ENCODE assay signal across 8 mouse cellular contexts in genomic region chr5:137631171-137631570, GRCm38 (mm10). TPM values are rescaled to one million over a fixed set of nuclear protein-coding genes. Genes with fewer than 3 reads are reported as not detected.
A peak's percentile ranks its signal among the peaks of the same experiment; 100 is the strongest.
DNase-seq lines count a peak whose midpoint lies in the region; ATAC-seq and TF ChIP-seq lines count a peak whose summit lies in the region.

No protein-coding gene starts in this region.

- WGBS in embryonic facial prominence, embryonic 15.5 days: 58% methylated on average over 9 of the region's 9 CpGs
- 65% methylated on average over 9 of the region's 9 CpGs for WGBS in hindbrain, embryonic 15.5 days
- 19% methylated on average over 9 of the region's 9 CpGs for WGBS in liver, embryonic 15.5 days (ENCODE audit: insufficient replicate concordance)
- whole genome bisulfite sequencing in cerebellum, adult 2 months: 46% methylated on average over 9 of the region's 9 CpGs

- peak overlapping the region; percentile 99 for H3K4me3 ChIP-seq in embryonic facial prominence, embryonic 15.5 days (replicated peaks)
- 0 out of 2 replicates have a peak overlapping the region, but pooled peaks have one; percentile 2 for H3K4me3 ChIP-seq in hindbrain, embryonic 15.5 days
- peak overlapping the region; percentile 96 for H3K4me3 ChIP-seq in liver, embryonic 15.5 days (replicated peaks)
- no peak overlapping the region for H3K4me3 ChIP-seq in cerebellum, adult 2 months (replicated peaks; ENCODE audit: insufficient read depth, low read depth, low read length)

- no peaks in the 10 kb centered on the region for H3K27me3 ChIP-seq in embryonic facial prominence, embryonic 15.5 days
- H3K27me3 ChIP-seq in hindbrain, embryonic 15.5 days: no peaks in the 10 kb centered on the region
- no peaks in the 10 kb centered on the region for H3K27me3 ChIP-seq in liver, embryonic 15.5 days
- no peaks in the 10 kb centered on the region for H3K27me3 ChIP-seq in cerebellum, adult 2 months (ENCODE audit: control insufficient read depth, insufficient read depth, low read length)

- 0 out of 2 replicates have a peak overlapping the region, but pooled peaks have one; percentile 2 for H3K9ac ChIP-seq in embryonic facial prominence, embryonic 15.5 days
- 0 out of 2 replicates have a peak overlapping the region, but pooled peaks have one; percentile 10 for H3K9ac ChIP-seq in hindbrain, embryonic 15.5 days
- peak overlapping the region; percentile 87; the same call in 1 of the 2 replicates for H3K9ac ChIP-seq in liver, embryonic 15.5 days

- peaks cover 28% of the 10 kb centered on the region for H3K36me3 ChIP-seq in embryonic facial prominence, embryonic 15.5 days
- peaks cover 12% of the 10 kb centered on the region; the same call in 1 of the 2 replicates for H3K36me3 ChIP-seq in hindbrain, embryonic 15.5 days
- peaks cover 34% of the 10 kb centered on the region for H3K36me3 ChIP-seq in liver, embryonic 15.5 days (replicated peaks)

- H3K27ac ChIP-seq in embryonic facial prominence, embryonic 15.5 days (replicated peaks): peak overlapping the region; percentile 92
- peak overlapping the region; percentile 60 for H3K27ac ChIP-seq in hindbrain, embryonic 15.5 days (replicated peaks)
- H3K27ac ChIP-seq in liver, embryonic 15.5 days (replicated peaks): peak overlapping the region; percentile 97
- no peak overlapping the region for H3K27ac ChIP-seq in cerebellum, adult 2 months (ENCODE audit: insufficient read depth, low read length)

- H3K9me3 ChIP-seq in embryonic facial prominence, embryonic 15.5 days (replicated peaks): no peaks in the 10 kb centered on the region
- no peaks in the 10 kb centered on the region for H3K9me3 ChIP-seq in hindbrain, embryonic 15.5 days
- H3K9me3 ChIP-seq in liver, embryonic 15.5 days (replicated peaks): no peaks in the 10 kb centered on the region

- no peak for TF ChIP-seq CTCF in cerebellum, adult 2 months (IDR thresholded peaks at IDR 0.05; ENCODE audit: borderline replicate concordance, insufficient read depth, low read depth, low read length)

- H3K4me1 ChIP-seq in embryonic facial prominence, embryonic 15.5 days: peaks cover 52% of the 10 kb centered on the region
- H3K4me1 ChIP-seq in hindbrain, embryonic 15.5 days (replicated peaks): peaks cover 45% of the 10 kb centered on the region
- H3K4me1 ChIP-seq in liver, embryonic 15.5 days (replicated peaks): peaks cover 58% of the 10 kb centered on the region
- peaks cover 18% of the 10 kb centered on the region for H3K4me1 ChIP-seq in cerebellum, adult 2 months (ENCODE audit: control insufficient read depth, insufficient read depth, low read length)

- ATAC-seq in embryonic facial prominence, embryonic 15.5 days (ENCODE audit: insufficient number of reproducible peaks, low FRiP score, low TSS enrichment, low read depth): no peak
- no peak for ATAC-seq in hindbrain, embryonic 15.5 days (ENCODE audit: low FRiP score, low read depth)
- ATAC-seq in liver, embryonic 15.5 days (ENCODE audit: insufficient read depth): no peak

- DNase-seq in gastrocnemius, postnatal 25 days: peak; percentile 55
- DNase-seq in gastrocnemius, postnatal 4 days (ENCODE audit: low spot score in 2 of 2): no peak
- DNase-seq in natural killer cell, adult 2 months (ENCODE audit: low spot score in 2 of 2): peak; percentile 81 to 82
- DNase-seq in cerebellum, adult 2 months: no peak
- no peak for DNase-seq in cerebellum, adult 9-10 months

- H3K4me2 ChIP-seq in embryonic facial prominence, embryonic 15.5 days (replicated peaks): peak overlapping the region; percentile 91
- H3K4me2 ChIP-seq in hindbrain, embryonic 15.5 days: peak overlapping the region; percentile 95
- peak overlapping the region; percentile 93 for H3K4me2 ChIP-seq in liver, embryonic 15.5 days

- TF ChIP-seq POLR2A in cerebellum, adult 2 months (IDR thresholded peaks at IDR 0.05; ENCODE audit: borderline replicate concordance, insufficient read depth, low read length): no peak

RNA-seq across cellular contexts. Expression of gene Gm20605, which starts 2.2 kb away (rescaled TPM):
- total RNA-seq in gastrocnemius, postnatal 25 days (2021): 1 to 10 TPM; 2.9 to 3.9 TPM
- total RNA-seq in gastrocnemius, postnatal 4 days (2021): 10 to 100 TPM in 1 of 2 experiments, 1 to 10 TPM in 1; 8.6 to 11.0 TPM
- 12.7 and 13.1 TPM in 2 replicates for polyA plus RNA-seq in embryonic facial prominence, embryonic 15.5 days (2015; fragmentation: Nextera tagmentation; extraction: Ambion mirVana)
- polyA plus RNA-seq in hindbrain, embryonic 15.5 days (2015; fragmentation: Nextera tagmentation; extraction: Ambion mirVana): 7.4 and 9.2 TPM in 2 replicates
- 6.0 and 7.8 TPM in 2 replicates for polyA plus RNA-seq in liver, embryonic 15.5 days (2015; fragmentation: Nextera tagmentation; extraction: Ambion mirVana)
- 8.1 and 9.9 TPM in 2 replicates for polyA plus RNA-seq in cerebellum, adult 2 months (2012; rRNA removed)

RNA-seq across cellular contexts. Expression of gene Lrch4, which starts 2.2 kb away (rescaled TPM):
- 10 to 100 TPM; 13.9 to 15.4 TPM for total RNA-seq in gastrocnemius, postnatal 25 days (2021)
- total RNA-seq in gastrocnemius, postnatal 4 days (2021): 10 to 100 TPM; 19.2 to 23.0 TPM
- polyA plus RNA-seq in embryonic facial prominence, embryonic 15.5 days (2015; fragmentation: Nextera tagmentation; extraction: Ambion mirVana): 37.2 and 48.9 TPM in 2 replicates
- polyA plus RNA-seq in hindbrain, embryonic 15.5 days (2015; fragmentation: Nextera tagmentation; extraction: Ambion mirVana): 17.2 and 18.2 TPM in 2 replicates
- 25.7 and 26.4 TPM in 2 replicates for polyA plus RNA-seq in liver, embryonic 15.5 days (2015; fragmentation: Nextera tagmentation; extraction: Ambion mirVana)
- 14.4 and 14.8 TPM in 2 replicates for polyA plus RNA-seq in cerebellum, adult 2 months (2012; rRNA removed)

RNA-seq across cellular contexts. Expression of gene Fbxo24, which starts 2.4 kb away (rescaled TPM):
- under 1 TPM; 0.16 to 0.18 TPM for total RNA-seq in gastrocnemius, postnatal 25 days (2021)
- under 1 TPM; 0.74 to 0.80 TPM for total RNA-seq in gastrocnemius, postnatal 4 days (2021)
- 0.25 and 0.26 TPM in 2 replicates for polyA plus RNA-seq in embryonic facial prominence, embryonic 15.5 days (2015; fragmentation: Nextera tagmentation; extraction: Ambion mirVana)
- polyA plus RNA-seq in hindbrain, embryonic 15.5 days (2015; fragmentation: Nextera tagmentation; extraction: Ambion mirVana): 0.12 and 0.31 TPM in 2 replicates
- not detected in 2 replicates for polyA plus RNA-seq in liver, embryonic 15.5 days (2015; fragmentation: Nextera tagmentation; extraction: Ambion mirVana)
- 0.25 and 0.31 TPM in 2 replicates for polyA plus RNA-seq in cerebellum, adult 2 months (2012; rRNA removed)

RNA-seq across cellular contexts. Expression of gene Sap25, which starts 10.0 kb away (rescaled TPM):
- total RNA-seq in gastrocnemius, postnatal 25 days (2021): 1 to 10 TPM; 1.8 to 2.7 TPM
- 1 to 10 TPM; 3.2 to 3.8 TPM for total RNA-seq in gastrocnemius, postnatal 4 days (2021)
- polyA plus RNA-seq in embryonic facial prominence, embryonic 15.5 days (2015; fragmentation: Nextera tagmentation; extraction: Ambion mirVana): 10.1 and 10.2 TPM in 2 replicates
- 5.5 and 6.1 TPM in 2 replicates for polyA plus RNA-seq in hindbrain, embryonic 15.5 days (2015; fragmentation: Nextera tagmentation; extraction: Ambion mirVana)
- polyA plus RNA-seq in liver, embryonic 15.5 days (2015; fragmentation: Nextera tagmentation; extraction: Ambion mirVana): 3.6 and 4.6 TPM in 2 replicates
- polyA plus RNA-seq in cerebellum, adult 2 months (2012; rRNA removed): 17.1 and 19.7 TPM in 2 replicates

RNA-seq across cellular contexts. Expression of gene Irs3, which starts 14.3 kb away (rescaled TPM):
- 1 to 10 TPM in 1 of 2 experiments, under 1 TPM in 1; 0.36 to 1.5 TPM for total RNA-seq in gastrocnemius, postnatal 25 days (2021)
- total RNA-seq in gastrocnemius, postnatal 4 days (2021): 1 to 10 TPM in 1 of 2 experiments, under 1 TPM in 1; 0.59 to 1.2 TPM
- polyA plus RNA-seq in embryonic facial prominence, embryonic 15.5 days (2015; fragmentation: Nextera tagmentation; extraction: Ambion mirVana): 0.16 and 0.28 TPM in 2 replicates
- 0.09 and 0.12 TPM in 2 replicates for polyA plus RNA-seq in hindbrain, embryonic 15.5 days (2015; fragmentation: Nextera tagmentation; extraction: Ambion mirVana)
- polyA plus RNA-seq in liver, embryonic 15.5 days (2015; fragmentation: Nextera tagmentation; extraction: Ambion mirVana): 0.07 TPM in 1 of 2 replicates, not detected in the other
- polyA plus RNA-seq in cerebellum, adult 2 months (2012; rRNA removed): 0.17 and 0.18 TPM in 2 replicates

Comparison
In these comparisons a context has a peak if more than half of its experiments do, and no peak if none do; other contexts are left out.
1. DNase-seq: peak in gastrocnemius, postnatal 25 days (single experiment) and natural killer cell, adult 2 months (2 of 2); none in gastrocnemius, postnatal 4 days (0 of 2), cerebellum, adult 2 months (0 of 2) and cerebellum, adult 9-10 months (single experiment).
2. H3K9ac ChIP-seq: peak in every context shown above with its lines; median percentile 87 in liver, embryonic 15.5 days; 10 in hindbrain, embryonic 15.5 days; 2 in embryonic facial prominence, embryonic 15.5 days.
3. Peak in every context shown above with its lines, with median percentiles within 50 percentile points of each other: H3K4me2 ChIP-seq.